Mouse (Mus musculus): Measurements from ENCODE around the gene Naa80. TPM values are rescaled to one million over a fixed set of nuclear protein-coding genes. Genes with fewer than 3 reads are reported as not detected.
A peak's percentile ranks its signal among the peaks of the same experiment; 100 is the strongest.

The Naa80 gene
- polyA plus RNA-seq, 1 experiment from 2014 or later, result 16.2 TPM

DNA sequence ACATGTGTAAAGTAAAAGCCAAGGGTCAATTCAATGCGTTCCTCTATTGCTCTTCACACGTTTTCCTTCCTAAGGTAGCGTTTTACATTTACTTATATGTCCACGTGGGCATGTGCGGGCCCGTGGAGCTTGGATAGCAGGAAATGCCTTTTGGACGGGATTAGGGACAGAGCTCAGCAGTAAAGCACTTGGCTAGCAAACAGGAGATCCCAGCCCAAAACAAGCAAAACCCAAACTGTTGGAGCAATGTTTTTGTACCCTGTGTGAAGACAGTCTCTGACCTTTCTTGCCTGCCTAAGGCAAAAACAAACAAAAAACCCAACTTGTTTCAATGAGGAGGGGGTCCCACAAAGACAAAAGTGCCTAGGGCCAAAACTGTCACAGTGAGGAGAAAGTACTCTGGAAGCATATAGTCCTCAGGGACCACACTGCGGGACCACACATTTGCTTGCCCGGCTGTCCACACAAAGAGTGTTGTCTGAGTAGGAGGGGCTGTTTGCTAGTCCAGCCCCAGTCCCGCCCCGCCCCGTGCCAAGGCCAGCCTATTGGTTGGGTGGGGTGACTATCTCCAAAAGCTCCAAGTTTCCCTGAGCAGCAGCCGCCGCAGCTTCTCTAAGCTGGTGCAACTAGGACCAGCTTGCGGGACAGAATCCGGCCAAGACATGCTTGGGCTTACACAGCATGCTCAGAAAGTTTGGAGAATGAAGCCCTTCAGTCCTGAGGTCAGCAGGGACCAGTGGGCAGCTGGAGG, 2.2 kb upstream of the Naa80 start, which contains the start of gene Hyal1:
TSS of gene Hyal1 (plus strand) at position 571 of the 751 bp plus-strand sequence.
- WGBS, result 26% methylated on average over 16 of the region's 16 CpGs

DNA sequence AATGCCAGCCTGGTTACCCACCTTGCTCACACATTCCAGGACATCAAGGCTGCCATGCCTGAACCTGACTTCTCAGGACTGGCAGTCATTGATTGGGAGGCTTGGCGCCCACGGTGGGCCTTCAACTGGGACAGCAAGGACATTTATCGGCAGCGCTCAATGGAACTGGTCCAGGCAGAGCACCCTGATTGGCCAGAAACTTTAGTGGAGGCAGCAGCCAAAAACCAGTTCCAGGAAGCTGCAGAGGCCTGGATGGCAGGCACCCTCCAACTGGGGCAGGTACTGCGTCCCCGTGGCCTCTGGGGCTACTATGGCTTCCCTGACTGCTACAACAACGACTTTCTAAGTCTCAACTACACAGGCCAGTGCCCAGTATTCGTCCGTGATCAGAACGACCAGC, 816 bp upstream of the Naa80 start:
- H3K9me3 ChIP-seq (ENCODE audit: control insufficient read depth, low read length), result no peaks in the 10 kb centered on the region
- H3K36me3 ChIP-seq (ENCODE audit: control insufficient read depth, insufficient read depth), result peaks cover 14% of the 10 kb centered on the region; the same call in 1 of the 2 replicates
- 90% methylated on average over 10 of the region's 10 CpGs for WGBS
- no peak overlapping the region for H3K4me3 ChIP-seq (replicated peaks; ENCODE audit: low read length)
- no peak overlapping the region for H3K4me2 ChIP-seq (ENCODE audit: low read length)
- peaks cover 29% of the 10 kb centered on the region for H3K4me1 ChIP-seq (replicated peaks; ENCODE audit: control insufficient read depth, insufficient read depth, low read length)
- no peak for ATAC-seq
- no peak overlapping the region for H3K27ac ChIP-seq (ENCODE audit: low read length)
- H3K9ac ChIP-seq (replicated peaks; ENCODE audit: low read depth, low read length), result no peak overlapping the region
- H3K27me3 ChIP-seq (replicated peaks; ENCODE audit: control insufficient read depth, insufficient read depth, low read length), result no peaks in the 10 kb centered on the region

More for the DNA sequence above, 2.2 kb upstream of the Naa80 start, which contains the start of gene Hyal1:
- Histone ChIP-seq H3K9ac (replicated peaks; ENCODE audit: low read depth, low read length) (0 out of 2 replicates have a peak within 1 kb of the TSS, but pooled peaks have one; percentile 27), H3K4me3 (replicated peaks; ENCODE audit: low read length) (peak within 1 kb of the TSS; percentile 17), H3K27ac (ENCODE audit: low read length) (0 out of 2 replicates have a peak within 1 kb of the TSS, but pooled peaks have one; percentile 16), H3K27me3 (replicated peaks; ENCODE audit: control insufficient read depth, insufficient read depth, low read length) (no peaks in the 10 kb centered on the region), H3K4me2 (ENCODE audit: low read length) (peak within 1 kb of the TSS; percentile 32; the same call in 1 of the 2 replicates), H3K36me3 (ENCODE audit: control insufficient read depth, insufficient read depth) (peaks cover 27% of the 10 kb centered on the region), H3K9me3 (ENCODE audit: control insufficient read depth, low read length) (no peaks in the 10 kb centered on the region), H3K4me1 (replicated peaks; ENCODE audit: control insufficient read depth, insufficient read depth, low read length) (peaks cover 34% of the 10 kb centered on the region)
- ATAC-seq, result peak; percentile 63

DNA sequence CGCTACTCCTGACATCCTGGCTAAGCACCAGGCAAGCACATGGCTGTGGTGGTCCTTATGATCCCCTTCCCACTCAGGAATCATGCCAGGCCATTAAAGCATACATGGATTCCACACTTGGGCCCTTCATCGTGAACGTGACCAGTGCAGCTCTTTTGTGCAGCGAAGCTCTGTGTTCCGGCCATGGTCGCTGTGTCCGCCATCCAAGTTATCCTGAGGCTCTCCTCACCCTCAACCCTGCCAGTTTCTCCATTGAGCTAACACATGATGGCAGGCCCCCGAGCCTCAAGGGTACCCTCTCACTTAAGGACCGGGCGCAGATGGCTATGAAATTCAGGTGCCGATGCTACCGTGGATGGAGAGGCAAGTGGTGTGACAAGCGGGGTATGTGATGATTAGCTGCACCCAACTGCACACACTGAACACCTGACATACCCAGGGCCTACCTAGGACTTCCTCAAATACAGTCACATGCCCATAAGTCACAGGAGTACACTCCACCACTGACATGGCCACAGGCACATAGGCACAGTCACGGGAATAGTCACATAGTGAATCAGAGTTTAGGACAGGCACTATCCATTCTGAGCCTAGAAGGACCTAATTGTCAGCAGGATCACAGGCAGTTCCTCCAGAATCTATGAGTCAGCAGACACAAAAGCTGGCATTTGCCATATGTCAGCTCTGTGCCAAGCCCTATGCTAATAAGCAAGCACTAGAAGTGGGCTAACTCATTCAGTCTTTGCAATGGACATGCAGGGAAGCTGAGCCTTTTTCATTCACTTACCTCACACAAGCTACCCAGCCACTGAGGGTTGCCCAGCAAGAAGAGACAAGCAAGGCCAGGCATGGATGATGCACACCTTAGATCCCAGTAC, 575 bp downstream of the Naa80 start:
- Histone ChIP-seq H3K4me1 (replicated peaks; ENCODE audit: control insufficient read depth, insufficient read depth, low read length) (peaks cover 29% of the 10 kb centered on the region), H3K4me3 (replicated peaks; ENCODE audit: low read length) (no peak overlapping the region), H3K36me3 (ENCODE audit: control insufficient read depth, insufficient read depth) (peaks cover 8% of the 10 kb centered on the region; the same call in 1 of the 2 replicates), H3K27ac (ENCODE audit: low read length) (peak overlapping the region; percentile 92), H3K9ac (replicated peaks; ENCODE audit: low read depth, low read length) (no peak overlapping the region), H3K27me3 (replicated peaks; ENCODE audit: control insufficient read depth, insufficient read depth, low read length) (no peaks in the 10 kb centered on the region), H3K9me3 (ENCODE audit: control insufficient read depth, low read length) (no peaks in the 10 kb centered on the region), H3K4me2 (ENCODE audit: low read length) (no peak overlapping the region)
- ATAC-seq, result no peak
- WGBS, result 93% methylated on average over 14 of the region's 14 CpGs

DNA sequence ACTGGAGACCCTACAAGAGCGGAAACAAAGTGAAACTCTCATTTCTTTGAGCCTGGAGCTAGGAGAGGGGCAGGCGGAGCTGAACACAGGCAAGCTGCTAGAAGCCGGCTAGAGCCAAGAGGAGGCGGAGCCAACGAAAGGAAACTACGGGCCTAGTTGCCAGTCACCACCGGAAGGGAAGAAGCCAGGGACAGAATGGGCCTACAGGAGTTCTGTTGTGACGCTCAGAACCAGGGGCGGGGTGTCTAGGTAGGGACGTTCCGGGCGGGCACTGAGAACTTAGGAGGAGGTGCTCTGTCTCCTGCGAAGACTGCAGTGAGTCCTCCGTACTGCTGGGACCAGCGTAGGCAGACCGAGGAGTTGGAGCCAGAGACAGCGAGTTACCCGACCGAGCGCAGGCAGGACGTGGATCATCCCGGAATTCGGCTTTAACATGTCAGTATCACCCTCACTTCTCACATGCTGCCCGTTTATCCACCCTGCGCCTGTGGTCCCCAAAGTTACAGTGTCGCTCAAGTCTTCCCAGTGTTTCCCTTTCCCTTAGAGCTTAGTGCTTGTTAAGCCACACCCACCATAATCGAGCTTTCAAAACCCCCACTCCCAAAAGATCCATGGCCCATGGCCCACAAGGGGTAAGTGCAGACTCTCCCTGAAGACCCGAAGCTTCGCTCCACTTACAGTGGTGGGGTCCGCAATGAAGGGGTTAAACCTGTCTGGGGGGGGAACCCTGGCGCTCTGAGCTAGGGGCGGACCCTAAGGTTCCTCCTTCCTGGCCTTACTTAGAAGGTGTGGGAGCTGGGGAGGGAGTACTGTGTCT, 2.0 kb downstream of the Naa80 start, which contains the start of gene Hyal3:
TSS of gene Hyal3 (plus strand) at position 318 of the 817 bp plus-strand sequence.
- Histone ChIP-seq H3K27me3 (replicated peaks; ENCODE audit: control insufficient read depth, insufficient read depth, low read length) (no peaks in the 10 kb centered on the region), H3K9ac (replicated peaks; ENCODE audit: low read depth, low read length) (peak within 1 kb of the TSS; percentile 84), H3K9me3 (ENCODE audit: control insufficient read depth, low read length) (no peaks in the 10 kb centered on the region), H3K36me3 (ENCODE audit: control insufficient read depth, insufficient read depth) (no peaks in the 10 kb centered on the region), H3K4me1 (replicated peaks; ENCODE audit: control insufficient read depth, insufficient read depth, low read length) (peaks cover 29% of the 10 kb centered on the region), H3K4me3 (replicated peaks; ENCODE audit: low read length) (peak within 1 kb of the TSS; percentile 74), H3K4me2 (ENCODE audit: low read length) (peak within 1 kb of the TSS; percentile 99), H3K27ac (ENCODE audit: low read length) (peak within 1 kb of the TSS; percentile 92)
- ATAC-seq, result peak; percentile 86
- under 1% methylated on average over 32 of the region's 32 CpGs for WGBS

DNA sequence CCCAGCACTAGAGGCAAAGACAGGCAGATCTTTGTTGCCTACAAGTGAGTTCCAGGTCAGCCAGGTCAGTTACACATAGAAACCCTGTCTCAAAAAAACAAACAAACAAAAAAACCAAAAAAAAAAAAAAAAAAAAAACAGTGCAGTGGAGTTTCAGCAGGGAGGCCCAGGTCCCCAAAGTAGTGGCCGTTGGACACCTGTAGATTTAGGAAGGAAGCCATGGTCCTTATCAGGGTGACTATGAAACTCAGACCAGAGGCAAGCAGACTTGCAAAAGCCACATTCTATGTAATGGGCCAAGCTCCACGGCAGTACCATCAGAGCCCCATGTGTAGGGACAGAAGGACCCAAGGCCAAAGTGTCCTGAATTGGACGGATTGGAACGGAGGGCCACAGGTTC, 2.9 kb downstream of the Naa80 start:
- ATAC-seq, result no peak
- no peak overlapping the region for H3K27ac ChIP-seq (ENCODE audit: low read length)

DNA sequence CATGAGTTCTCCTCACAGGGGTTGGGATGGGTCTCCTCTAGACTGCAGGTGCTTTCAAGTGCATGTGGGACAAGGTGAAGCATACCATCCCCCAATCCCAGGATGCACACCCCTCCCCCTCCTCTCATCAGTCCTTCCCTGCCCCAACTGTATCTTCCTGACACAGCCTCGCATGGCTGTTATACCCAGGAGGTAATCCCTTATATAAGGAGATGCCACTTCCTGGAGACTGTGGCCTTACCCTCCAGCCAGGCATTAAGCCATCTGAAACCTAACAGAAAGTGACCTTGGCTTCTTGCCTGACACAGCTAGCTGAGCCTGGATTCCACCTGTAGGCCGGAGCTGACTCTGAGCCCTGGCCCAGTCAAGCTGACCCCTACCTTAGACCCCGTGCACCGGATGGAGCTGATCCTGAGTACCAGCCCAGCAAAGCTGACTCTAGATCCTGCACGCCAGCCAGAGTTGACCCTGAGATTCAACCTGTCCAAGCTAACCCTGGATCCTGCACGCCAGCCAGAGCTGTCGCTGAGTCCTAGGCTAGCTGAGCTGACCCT, 3.9 kb downstream of the Naa80 start:
- Histone ChIP-seq H3K4me1 (replicated peaks; ENCODE audit: control insufficient read depth, insufficient read depth, low read length) (peaks cover 29% of the 10 kb centered on the region), H3K9ac (replicated peaks; ENCODE audit: low read depth, low read length) (no peak overlapping the region), H3K4me3 (replicated peaks; ENCODE audit: low read length) (no peak overlapping the region), H3K36me3 (ENCODE audit: control insufficient read depth, insufficient read depth) (no peaks in the 10 kb centered on the region), H3K27ac (ENCODE audit: low read length) (no peak overlapping the region), H3K9me3 (ENCODE audit: control insufficient read depth, low read length) (no peaks in the 10 kb centered on the region), H3K4me2 (ENCODE audit: low read length) (no peak overlapping the region), H3K27me3 (replicated peaks; ENCODE audit: control insufficient read depth, insufficient read depth, low read length) (no peaks in the 10 kb centered on the region)
- WGBS, result 88% methylated on average over 7 of the region's 7 CpGs
- ATAC-seq, result no peak

More for the DNA sequence above, 2.9 kb downstream of the Naa80 start:
- no peaks in the 10 kb centered on the region for H3K9me3 ChIP-seq (ENCODE audit: control insufficient read depth, low read length)
- peak overlapping the region; percentile 74 for H3K4me3 ChIP-seq (replicated peaks; ENCODE audit: low read length)
- no peaks in the 10 kb centered on the region for H3K27me3 ChIP-seq (replicated peaks; ENCODE audit: control insufficient read depth, insufficient read depth, low read length)
- H3K4me1 ChIP-seq (replicated peaks; ENCODE audit: control insufficient read depth, insufficient read depth, low read length), result peaks cover 29% of the 10 kb centered on the region
- H3K4me2 ChIP-seq (ENCODE audit: low read length), result peak overlapping the region; percentile 99
- no peak overlapping the region for H3K9ac ChIP-seq (replicated peaks; ENCODE audit: low read depth, low read length)
- 77% methylated on average over 4 of the region's 4 CpGs for WGBS
- H3K36me3 ChIP-seq (ENCODE audit: control insufficient read depth, insufficient read depth), result no peaks in the 10 kb centered on the region

DNA sequence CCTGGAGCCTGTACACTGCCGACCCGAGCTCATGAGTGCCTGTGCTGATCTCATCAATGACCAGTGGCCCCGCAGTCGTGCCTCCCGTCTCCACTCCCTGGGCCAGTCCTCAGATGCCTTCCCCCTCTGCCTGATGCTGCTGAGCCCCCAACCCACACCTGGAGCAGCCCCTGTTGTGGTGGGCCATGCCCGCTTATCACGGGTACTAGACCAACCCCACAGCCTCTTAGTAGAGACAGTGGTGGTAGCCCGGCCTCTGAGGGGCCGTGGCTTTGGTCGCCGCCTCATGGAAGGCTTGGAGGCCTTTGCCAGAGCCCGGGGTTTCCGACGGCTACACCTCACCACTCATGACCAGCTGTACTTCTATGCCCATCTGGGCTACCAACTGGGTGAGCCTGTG, 4.5 kb downstream of the Naa80 start:
- peaks cover 32% of the 10 kb centered on the region for H3K4me1 ChIP-seq (replicated peaks; ENCODE audit: control insufficient read depth, insufficient read depth, low read length)
- no peak for ATAC-seq
- no peak overlapping the region for H3K27ac ChIP-seq (ENCODE audit: low read length)
- H3K9me3 ChIP-seq (ENCODE audit: control insufficient read depth, low read length), result no peaks in the 10 kb centered on the region
- H3K4me3 ChIP-seq (replicated peaks; ENCODE audit: low read length), result no peak overlapping the region
- H3K4me2 ChIP-seq (ENCODE audit: low read length), result no peak overlapping the region
- no peak overlapping the region for H3K9ac ChIP-seq (replicated peaks; ENCODE audit: low read depth, low read length)
- no peaks in the 10 kb centered on the region for H3K27me3 ChIP-seq (replicated peaks; ENCODE audit: control insufficient read depth, insufficient read depth, low read length)
- no peaks in the 10 kb centered on the region for H3K36me3 ChIP-seq (ENCODE audit: control insufficient read depth, insufficient read depth)
- 89% methylated on average over 14 of the region's 14 CpGs for WGBS

DNA sequence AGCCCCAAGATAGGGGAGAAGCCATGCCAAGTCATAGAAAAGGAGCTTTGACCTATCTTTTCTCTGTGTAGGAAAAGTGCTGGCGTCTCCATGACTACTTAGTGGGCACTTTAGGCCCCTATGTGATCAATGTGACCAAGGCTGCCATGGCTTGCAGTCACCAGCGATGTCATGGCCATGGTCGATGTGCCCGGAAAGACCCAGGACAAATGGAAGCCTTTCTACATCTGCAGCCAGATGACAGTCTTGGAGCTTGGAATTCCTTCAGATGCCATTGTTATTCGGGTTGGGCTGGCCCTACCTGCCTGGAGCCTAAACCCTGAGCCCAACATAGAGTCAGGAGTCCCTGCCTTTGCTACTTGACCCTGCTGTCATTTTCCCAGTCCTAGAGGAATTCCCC, 7.8 kb downstream of the Naa80 start:
- WGBS, result 90% methylated on average over 5 of the region's 5 CpGs
- Histone ChIP-seq H3K4me3 (replicated peaks; ENCODE audit: low read length) (no peak overlapping the region), H3K9me3 (ENCODE audit: control insufficient read depth, low read length) (no peaks in the 10 kb centered on the region), H3K9ac (replicated peaks; ENCODE audit: low read depth, low read length) (no peak overlapping the region), H3K27me3 (replicated peaks; ENCODE audit: control insufficient read depth, insufficient read depth, low read length) (no peaks in the 10 kb centered on the region), H3K4me1 (replicated peaks; ENCODE audit: control insufficient read depth, insufficient read depth, low read length) (peaks cover 17% of the 10 kb centered on the region), H3K36me3 (ENCODE audit: control insufficient read depth, insufficient read depth) (no peaks in the 10 kb centered on the region; the same call in 1 of the 2 replicates), H3K27ac (ENCODE audit: low read length) (no peak overlapping the region), H3K4me2 (ENCODE audit: low read length) (no peak overlapping the region)
- ATAC-seq, result no peak

All from forebrain, embryonic 16.5 days (tissue).